Comparison of ENCODE assay signal across 27 mouse cellular contexts in genomic region chr11:89455647-89456231, GRCm38 (mm10).
DNase-seq lines count a peak whose midpoint lies in the region; ATAC-seq and TF ChIP-seq lines count a peak whose summit lies in the region.
"Had no signal": no experiment of that assay in that cellular context is flagged by ENCODE, and none has a peak within 500 bp of the region (broad histone marks: within the 10 kb centered on the region; RNA-seq: fewer than 3 reads in every experiment).

No protein-coding gene starts in this region.

- no peaks in the 10 kb centered on the region for H3K9me3 ChIP-seq in midbrain, embryonic 10.5 days (replicated peaks)
- H3K9me3 ChIP-seq in midbrain, embryonic 16.5 days (replicated peaks; ENCODE audit: control insufficient read depth, low read length, poor library complexity, severe bottlenecking): no peaks in the 10 kb centered on the region
- no peaks in the 10 kb centered on the region for H3K9me3 ChIP-seq in embryonic facial prominence, embryonic 13.5 days
- no peaks in the 10 kb centered on the region for H3K9me3 ChIP-seq in midbrain, embryonic 14.5 days (ENCODE audit: control insufficient read depth, low read length)
- H3K9me3 ChIP-seq: forebrain, embryonic 12.5 days; heart, embryonic 13.5 days; limb, embryonic 15.5 days; neural tube, embryonic 13.5 days had no signal

- no peak overlapping the region for H3K4me2 ChIP-seq in midbrain, embryonic 16.5 days (ENCODE audit: low read length)
- no peak overlapping the region for H3K4me2 ChIP-seq in embryonic facial prominence, embryonic 13.5 days
- no peak overlapping the region for H3K4me2 ChIP-seq in midbrain, embryonic 14.5 days (ENCODE audit: low read length)
- H3K4me2 ChIP-seq: forebrain, embryonic 12.5 days; heart, embryonic 13.5 days; limb, embryonic 15.5 days; neural tube, embryonic 13.5 days had no signal

- TF ChIP-seq POLR2A in lung, adult 2 months (IDR thresholded peaks at IDR 0.05; ENCODE audit: borderline replicate concordance, extremely low read depth, low read depth, low read length): no peak

- peak; percentile 29 for DNase-seq in midbrain, embryonic 10.5 days (ENCODE audit: low spot score)
- peak; percentile 55 for DNase-seq in midbrain, embryonic 14.5 days
- no peak for DNase-seq in gastrocnemius, postnatal 14 days
- no peak for DNase-seq in cerebellum, postnatal 4 days (ENCODE audit: low spot score in 2 of 2)
- DNase-seq in lung, adult 2 months: no peak
- DNase-seq: adrenal gland, adult 2 months; cerebellum, adult 8-10 months; gastrocnemius, postnatal 10 days; heart, adult 18-20 months; heart, postnatal 14 days; kidney, adult 11 months; left cerebral cortex, postnatal 4 days; lung, postnatal 4 days; right cerebral cortex, postnatal 14 days; thymus, adult 2 months; thymus, postnatal 4 days had no signal

- H3K27me3 ChIP-seq in midbrain, embryonic 10.5 days (ENCODE audit: low read depth, poor library complexity, severe bottlenecking): no peaks in the 10 kb centered on the region
- H3K27me3 ChIP-seq in midbrain, embryonic 16.5 days (ENCODE audit: control insufficient read depth, insufficient read depth, low read depth, low read length): no peaks in the 10 kb centered on the region
- H3K27me3 ChIP-seq in embryonic facial prominence, embryonic 13.5 days: 0 out of 2 replicates have a peak, but pooled peaks cover 4% of the 10 kb centered on the region
- H3K27me3 ChIP-seq in midbrain, embryonic 14.5 days (ENCODE audit: control insufficient read depth, insufficient read depth, low read length): no peaks in the 10 kb centered on the region
- H3K27me3 ChIP-seq: forebrain, embryonic 12.5 days; limb, embryonic 15.5 days; neural tube, embryonic 13.5 days had no signal

- H3K4me1 ChIP-seq in midbrain, embryonic 10.5 days: peaks cover 30% of the 10 kb centered on the region
- peaks cover 3% of the 10 kb centered on the region; the same call in 1 of the 2 replicates for H3K4me1 ChIP-seq in midbrain, embryonic 16.5 days (ENCODE audit: control insufficient read depth, insufficient read depth, low read length)
- H3K4me1 ChIP-seq in embryonic facial prominence, embryonic 13.5 days: peaks cover 13% of the 10 kb centered on the region
- H3K4me1 ChIP-seq in midbrain, embryonic 14.5 days (ENCODE audit: control insufficient read depth, insufficient read depth, low read length): peaks cover 10% of the 10 kb centered on the region
- H3K4me1 ChIP-seq in lung, adult 2 months (ENCODE audit: control insufficient read depth, insufficient read depth, low read length): no peaks in the 10 kb centered on the region

- H3K36me3 ChIP-seq in midbrain, embryonic 10.5 days: no peaks in the 10 kb centered on the region
- H3K36me3 ChIP-seq in midbrain, embryonic 16.5 days (ENCODE audit: control insufficient read depth, insufficient read depth, low read length): no peaks in the 10 kb centered on the region
- no peaks in the 10 kb centered on the region for H3K36me3 ChIP-seq in embryonic facial prominence, embryonic 13.5 days
- no peaks in the 10 kb centered on the region for H3K36me3 ChIP-seq in midbrain, embryonic 14.5 days (ENCODE audit: control insufficient read depth, insufficient read depth, low read length)
- H3K36me3 ChIP-seq: forebrain, embryonic 12.5 days; heart, embryonic 13.5 days; limb, embryonic 15.5 days; neural tube, embryonic 13.5 days had no signal

- 24% methylated on average over 5 of the region's 5 CpGs for WGBS in midbrain, embryonic 10.5 days
- 11% methylated on average over 5 of the region's 5 CpGs for WGBS in midbrain, embryonic 16.5 days
- WGBS in embryonic facial prominence, embryonic 13.5 days: 11% methylated on average over 5 of the region's 5 CpGs
- WGBS in midbrain, embryonic 14.5 days: 13% methylated on average over 5 of the region's 5 CpGs
- WGBS in lung, adult 2 months: 43% methylated on average over 5 of the region's 5 CpGs

- ATAC-seq in midbrain, embryonic 16.5 days: no peak
- no peak for ATAC-seq in embryonic facial prominence, embryonic 13.5 days (ENCODE audit: insufficient number of reproducible peaks, insufficient read depth, low FRiP score, low TSS enrichment, low read depth)
- no peak for ATAC-seq in midbrain, embryonic 14.5 days (ENCODE audit: low FRiP score, low TSS enrichment)

- TF ChIP-seq CTCF in lung, adult 2 months (IDR thresholded peaks at IDR 0.05; ENCODE audit: insufficient read depth, low read length): no peak

- H3K4me3 ChIP-seq in midbrain, embryonic 10.5 days: no peak overlapping the region
- no peak overlapping the region for H3K4me3 ChIP-seq in midbrain, embryonic 16.5 days (ENCODE audit: low read depth, low read length)
- no peak overlapping the region for H3K4me3 ChIP-seq in embryonic facial prominence, embryonic 13.5 days
- H3K4me3 ChIP-seq in midbrain, embryonic 14.5 days (replicated peaks; ENCODE audit: low read depth, low read length): no peak overlapping the region
- no peak overlapping the region for H3K4me3 ChIP-seq in lung, adult 2 months (replicated peaks; ENCODE audit: extremely low read depth, low read depth, low read length)
- H3K4me3 ChIP-seq: forebrain, embryonic 12.5 days; heart, embryonic 13.5 days; left cerebral cortex, adult 2 months; limb, embryonic 15.5 days; myocyte; neural tube, embryonic 13.5 days had no signal

- no peak overlapping the region for H3K9ac ChIP-seq in midbrain, embryonic 16.5 days (ENCODE audit: low read depth, low read length)
- no peak overlapping the region for H3K9ac ChIP-seq in embryonic facial prominence, embryonic 13.5 days
- no peak overlapping the region for H3K9ac ChIP-seq in midbrain, embryonic 14.5 days (replicated peaks; ENCODE audit: low read length)
- H3K9ac ChIP-seq: forebrain, embryonic 12.5 days; heart, embryonic 13.5 days; limb, embryonic 15.5 days; liver, embryonic 14.5 days; neural tube, embryonic 13.5 days had no signal

- H3K27ac ChIP-seq in midbrain, embryonic 10.5 days (replicated peaks): peak overlapping the region; percentile 63; the same call in 1 of the 2 replicates
- no peak overlapping the region for H3K27ac ChIP-seq in midbrain, embryonic 16.5 days (ENCODE audit: low read length)
- peak overlapping the region; percentile 22; the same call in 1 of the 2 replicates for H3K27ac ChIP-seq in embryonic facial prominence, embryonic 13.5 days
- H3K27ac ChIP-seq in midbrain, embryonic 14.5 days (replicated peaks; ENCODE audit: low read depth, low read length): peak overlapping the region; percentile 42; the same call in 1 of the 2 replicates
- H3K27ac ChIP-seq: forebrain, embryonic 12.5 days; heart, embryonic 13.5 days; kidney, postnatal 0 days; left cerebral cortex, adult 2 months; limb, embryonic 15.5 days; liver, embryonic 14.5 days; neural tube, embryonic 13.5 days; stomach, postnatal 0 days had no signal

- intact Hi-C loops in gastrocnemius, postnatal 14 days (cut with DNase I; ENCODE audit: low total_unique reads): no loop called here

Comparison
In these comparisons a context has a peak if more than half of its experiments do, and no peak if none do; other contexts are left out.
1. DNase-seq: peak in midbrain, embryonic 10.5 days (single experiment) and midbrain, embryonic 14.5 days (single experiment); none in gastrocnemius, postnatal 14 days (single experiment), cerebellum, postnatal 4 days (0 of 2) and lung, adult 2 months (single experiment).